Mouse (Mus musculus) cerebellum, adult 2 months (tissue): ENCODE measurements around the gene Eif5b. TPM values are rescaled to one million over a fixed set of nuclear protein-coding genes. Genes with fewer than 3 reads are reported as not detected.
A peak's percentile ranks its signal among the peaks of the same experiment; 100 is the strongest.
"Not testable (repeated sequence)": the region's sequence is repeated elsewhere in the genome, so short reads cannot be mapped to it uniquely, and the experiment has no call there.

Experiments
- DNase-seq, 2 experiments: peaks; one replicate each; pipeline ENCODE4 v3.0.0; 2021
- H3K27ac ChIP-seq: fragments of 200-500 bp; 2 replicates; pipeline ENCODE4 v1.5.1; 2012; ENCODE audit warnings: low read length, control low read depth, inconsistent platforms; ENCODE audit not compliant: insufficient read depth
- H3K27me3 ChIP-seq: fragments of 200-500 bp; 2 replicates; pipeline ENCODE4 v1.6.1; 2012; ENCODE audit warnings: inconsistent platforms, mild to moderate bottlenecking, low read length, moderate library complexity; ENCODE audit not compliant: control insufficient read depth, insufficient read depth
- H3K4me1 ChIP-seq: fragments of 200-500 bp; 2 replicates; pipeline ENCODE4 v1.6.1; 2011; ENCODE audit warnings: low read length; ENCODE audit not compliant: control insufficient read depth, insufficient read depth
- H3K4me3 ChIP-seq: fragments of 200-500 bp; replicated peaks from 2 replicates; pipeline ENCODE3; 2011; ENCODE audit warnings: mild to moderate bottlenecking, low read depth, low read length, control low read depth; ENCODE audit not compliant: insufficient read depth
- CTCF ChIP-seq: fragments of 200-500 bp; IDR thresholded peaks from 2 replicates; pipeline ENCODE4 v1.5.1; 2011; ENCODE audit warnings: low read depth, mild to moderate bottlenecking, control low read depth, low read length, moderate library complexity, borderline replicate concordance; ENCODE audit not compliant: insufficient read depth
- POLR2A ChIP-seq: fragments of 200-500 bp; IDR thresholded peaks from 2 replicates; pipeline ENCODE4 v1.6.1; 2011; ENCODE audit warnings: low read length, control low read depth, borderline replicate concordance; ENCODE audit not compliant: insufficient read depth
- WGBS: fragments of 180-500 bp; shearing (Covaris S2); methylation state at CpG from one replicate; pipeline ENCODE4 v1.1.7; 2018; 5-methylcytosine and 5-hydroxymethylcytosine counted together
- polyA plus RNA-seq: library from polyadenylated mRNA; depleted of rRNA; stranded (reverse); fragments of >200 nt; gene quantifications from 2 replicates; pipeline ENCODE4 v1.2.3, GENCODE M21; 2012

The Eif5b gene
- polyA plus RNA-seq, 1 experiment, result 22.5 TPM

DNA sequence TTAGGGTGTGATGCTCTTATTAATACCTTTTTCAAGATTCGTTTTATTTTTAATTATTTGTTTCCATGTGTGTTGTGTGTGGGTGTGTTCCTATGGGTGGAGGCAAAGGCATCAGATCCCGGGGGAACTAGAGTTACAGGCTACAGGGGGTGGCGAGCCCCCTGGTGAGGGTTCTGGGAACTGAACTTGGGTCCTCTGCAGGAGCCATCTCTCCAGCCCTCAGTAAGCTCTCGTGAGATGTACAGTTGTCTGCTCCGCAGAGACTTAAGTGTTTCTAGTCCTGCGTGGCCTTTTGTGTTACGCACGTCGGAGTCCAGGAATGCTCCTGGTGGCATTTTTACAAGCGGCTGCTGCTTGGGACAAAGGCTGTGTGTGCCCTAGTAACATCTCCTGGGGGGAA lies 32.2 kb upstream of the Eif5b start:
- 46% methylated on average over 10 of the region's 10 CpGs for WGBS
- TF ChIP-seq POLR2A (no peak), CTCF (no peak)
- H3K4me3 ChIP-seq, result no peak overlapping the region

DNA sequence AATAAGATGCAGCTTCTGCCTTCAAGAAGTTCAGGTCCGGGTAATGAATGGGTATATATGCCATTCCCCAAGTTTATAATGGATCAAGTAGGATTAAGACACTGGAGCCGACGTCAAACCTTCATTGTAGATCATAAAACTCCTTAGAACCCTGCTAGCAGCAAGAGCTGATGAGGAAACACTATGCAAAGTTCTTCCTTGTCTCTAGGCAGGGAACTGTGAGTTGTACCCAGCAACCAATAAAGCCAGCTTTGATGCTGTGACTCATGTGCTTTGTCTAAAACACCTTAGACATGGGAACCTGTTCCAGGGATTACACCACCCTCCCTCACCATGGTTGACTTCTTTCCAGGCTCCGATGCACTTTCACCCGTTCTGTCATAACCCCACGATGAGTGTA lies 29.1 kb upstream of the Eif5b start:
- no peaks in the 10 kb centered on the region for H3K4me1 ChIP-seq
- TF ChIP-seq CTCF, result no peak
- no peak for TF ChIP-seq POLR2A
- H3K27me3 ChIP-seq, result no peaks in the 10 kb centered on the region
- 88% methylated on average over 6 of the region's 6 CpGs for WGBS
- DNase-seq, result no peak
- no peak overlapping the region for H3K4me3 ChIP-seq
- H3K27ac ChIP-seq, result no peak overlapping the region

More for the DNA sequence above, 32.2 kb upstream of the Eif5b start:
- Histone ChIP-seq H3K27me3 (no peaks in the 10 kb centered on the region), H3K4me1 (no peaks in the 10 kb centered on the region), H3K27ac (no peak overlapping the region)
- DNase-seq, result no peak

GRCm38 (mm10) chr1:37971520-37971919 lies 26.3 kb upstream of the Eif5b start:
- DNase-seq, result no peak
- no peak for TF ChIP-seq CTCF
- TF ChIP-seq POLR2A, result no peak
- H3K27me3 ChIP-seq, result no peaks in the 10 kb centered on the region
- WGBS, result 53% methylated on average over 4 of the region's 4 CpGs
- H3K4me1 ChIP-seq, result no peaks in the 10 kb centered on the region
- H3K4me3 ChIP-seq, result no peak overlapping the region
- H3K27ac ChIP-seq, result no peak overlapping the region

DNA sequence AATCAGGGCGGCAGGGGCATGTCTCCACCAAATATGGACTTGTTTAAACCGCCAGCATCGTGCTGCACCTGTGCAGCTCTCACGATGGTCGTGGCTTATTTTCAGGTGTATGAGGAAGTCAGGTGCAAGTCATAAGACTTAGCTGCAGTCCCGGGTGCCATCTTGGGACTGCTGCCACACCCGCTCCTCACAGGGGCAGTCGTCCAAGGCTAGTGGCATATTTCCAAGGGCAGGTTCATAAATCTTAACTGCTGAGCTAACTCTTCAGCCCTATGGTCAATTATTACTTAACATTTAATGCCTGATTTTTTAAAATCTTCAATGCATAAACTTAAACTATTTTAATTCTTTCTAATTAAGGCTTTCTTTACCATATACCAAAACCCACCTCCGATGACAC lies 21.1 kb upstream of the Eif5b start:
- WGBS, result 54% methylated on average over 9 of the region's 9 CpGs
- not testable (repeated sequence) for DNase-seq

DNA sequence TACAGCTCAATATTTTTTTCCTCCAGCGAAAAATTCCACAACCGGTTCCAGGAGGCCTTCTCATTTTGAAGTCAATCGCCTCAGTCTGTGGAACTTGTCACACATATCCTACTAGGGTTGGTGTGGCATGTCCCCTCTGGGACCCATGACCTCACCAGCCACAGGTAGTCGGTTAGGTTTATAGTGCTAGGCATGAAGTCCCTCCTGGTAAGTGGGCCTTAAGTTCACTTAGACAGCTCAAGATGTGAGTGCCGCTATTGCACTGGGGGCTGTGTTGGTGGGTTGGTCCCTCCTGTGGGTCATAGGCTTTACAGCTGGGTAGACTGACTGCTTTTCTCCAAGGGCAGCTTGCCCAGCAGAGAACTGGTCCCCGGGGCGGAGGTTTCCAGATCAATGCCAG lies 20.5 kb upstream of the Eif5b start:
- Histone ChIP-seq H3K4me3 (no peak overlapping the region), H3K4me1 (no peaks in the 10 kb centered on the region), H3K27me3 (no peaks in the 10 kb centered on the region), H3K27ac (no peak overlapping the region)
- 85% methylated on average over 7 of the region's 7 CpGs for WGBS
- TF ChIP-seq POLR2A (no peak), CTCF (no peak)
- no peak for DNase-seq

More for the DNA sequence above, 21.1 kb upstream of the Eif5b start:
- not testable (repeated sequence) for H3K27me3 ChIP-seq, H3K4me3 ChIP-seq, H3K27ac ChIP-seq, H3K4me1 ChIP-seq

DNA sequence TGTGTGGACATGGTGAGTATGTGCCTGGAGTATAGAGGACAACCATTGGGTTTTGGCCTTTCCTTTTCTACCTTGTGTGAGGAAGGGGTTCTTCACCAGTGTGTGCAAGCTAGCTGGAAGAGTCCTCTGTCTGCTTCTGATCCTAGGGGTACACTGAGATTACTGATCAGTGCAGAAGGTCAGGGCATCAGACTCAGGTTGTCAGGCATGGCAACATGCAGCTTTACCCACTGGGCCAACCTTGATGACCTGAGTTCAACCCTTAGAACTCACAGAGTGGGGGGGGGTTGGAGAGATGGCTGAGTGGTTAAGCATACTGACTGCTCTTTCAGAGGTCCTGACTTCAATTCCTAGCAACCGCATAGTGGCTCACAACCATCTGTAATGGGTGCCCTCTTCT lies 13.5 kb upstream of the Eif5b start:
- Histone ChIP-seq H3K4me3 (no peak overlapping the region), H3K4me1 (no peaks in the 10 kb centered on the region), H3K27me3 (no peaks in the 10 kb centered on the region), H3K27ac (no peak overlapping the region)
- no peak for DNase-seq
- TF ChIP-seq POLR2A (no peak), CTCF (no peak)
- 91% methylated on average over 1 of the region's 1 CpGs for WGBS

DNA sequence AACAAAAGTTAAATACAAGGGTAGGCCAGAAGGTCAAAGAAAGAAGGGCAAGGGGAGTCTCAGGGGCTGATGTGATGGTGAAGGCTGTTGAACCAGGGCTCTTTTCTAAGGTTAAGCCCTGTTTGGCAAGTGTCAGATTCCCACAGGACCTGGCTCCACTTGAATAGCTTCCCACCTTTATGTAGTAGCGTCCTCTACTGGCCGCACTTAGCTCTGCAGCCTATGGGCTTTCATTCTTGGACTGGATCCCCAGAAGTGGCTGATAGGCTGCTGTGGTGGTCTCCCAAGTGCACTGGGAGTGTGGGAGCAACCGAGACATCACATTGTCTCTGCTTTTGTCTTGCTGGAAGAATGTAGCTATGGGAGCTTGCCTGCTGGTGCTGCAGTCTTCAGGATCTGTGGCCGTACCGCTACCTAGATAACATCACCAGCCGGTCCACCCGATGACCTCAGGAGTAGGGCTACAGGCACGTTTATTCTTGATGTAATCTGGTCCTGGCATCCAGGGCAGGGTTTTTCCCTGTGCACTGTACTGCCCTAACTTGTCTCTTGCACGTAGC lies 12.0 kb upstream of the Eif5b start:
- Histone ChIP-seq H3K27me3 (no peaks in the 10 kb centered on the region), H3K27ac (no peak overlapping the region), H3K4me1 (no peaks in the 10 kb centered on the region), H3K4me3 (no peak overlapping the region)
- peak in 1 of 2 experiments; percentile 33 for DNase-seq
- 76% methylated on average over 9 of the region's 9 CpGs for WGBS
- TF ChIP-seq CTCF, result peak; percentile 64
- no peak for TF ChIP-seq POLR2A

GRCm38 (mm10) chr1:37987856-37988255 lies 10.0 kb upstream of the Eif5b start:
- TF ChIP-seq POLR2A, result no peak
- no peak for TF ChIP-seq CTCF
- no peaks in the 10 kb centered on the region for H3K27me3 ChIP-seq
- WGBS, result 85% methylated on average over 5 of the region's 5 CpGs

More at GRCm38 (mm10) chr1:37987856-37988255, 10.0 kb upstream of the Eif5b start:
- no peak overlapping the region for H3K4me3 ChIP-seq
- H3K27ac ChIP-seq, result no peak overlapping the region
- H3K4me1 ChIP-seq, result no peaks in the 10 kb centered on the region
- DNase-seq, result no peak
